Mouse (Mus musculus) C2C12 (cell line): ENCODE measurements around the gene Atxn7.

ENCODE experiments used
- CEBPB ChIP-seq: IDR thresholded peaks from one replicate; pipeline ENCODE4 v1.6.1; 2011; ENCODE audit warnings: low read depth, mild to moderate bottlenecking, control low read depth, moderate library complexity
- CTCF ChIP-seq: IDR thresholded peaks from one replicate; pipeline ENCODE4 v1.5.1; 2011; ENCODE audit not compliant: control insufficient read depth, insufficient read depth, insufficient read length
- MYOG ChIP-seq: IDR thresholded peaks from one replicate; pipeline ENCODE4 v1.6.1; 2011; ENCODE audit not compliant: control insufficient read depth, insufficient read length; ENCODE audit errors: extremely low read depth

GRCm38 (mm10) chr14:14036352-14036751 is 75.1 kb downstream of the Atxn7 start:
- TF ChIP-seq CTCF (no peak), CEBPB (no peak), MYOG (no peak)
